Mouse (Mus musculus) MEL (cell line): ENCODE data around the gene Mtmr1.

ENCODE experiments used
- CTCF ChIP-seq, 3 experiments: IDR thresholded peaks in 2 of 3; conservative IDR thresholded peaks in 1 of 3; 2 replicates each; pipeline ENCODE4 v1.5.1; 2011 to 2012; ENCODE audit warnings: low read length in 3 of 3, low read depth in 2 of 3, mild to moderate bottlenecking in 2 of 3, improper control_type of control experiment in 1 of 3, inconsistent platforms in 1 of 3, mixed read lengths in 1 of 3, moderate library complexity in 1 of 3; ENCODE audit not compliant: control insufficient read depth in 1 of 3, insufficient read depth in 1 of 3, poor library complexity in 1 of 3, severe bottlenecking in 1 of 3
- GATA1 ChIP-seq: IDR thresholded peaks from 2 replicates; pipeline ENCODE4 v1.6.1; 2011; ENCODE audit warnings: low read depth, low read length, improper control_type of control experiment
- RAD21 ChIP-seq: IDR thresholded peaks from 2 replicates; pipeline ENCODE4 v1.6.1; 2011; ENCODE audit warnings: mild to moderate bottlenecking, low read depth, low read length, improper control_type of control experiment
- SMC3 ChIP-seq: IDR thresholded peaks from 2 replicates; pipeline ENCODE4 v1.6.1; 2011; ENCODE audit warnings: low read depth, low read length, improper control_type of control experiment
- USF1 ChIP-seq: IDR thresholded peaks from 2 replicates; pipeline ENCODE4 v1.6.1; 2014; ENCODE audit warnings: low read depth, mild to moderate bottlenecking, inconsistent platforms, low read length, improper control_type of control experiment, moderate library complexity

- no peak for TF ChIP-seq CTCF (IDR thresholded peaks at IDR 0.05 in 2 of 3, conservative IDR thresholded peaks at IDR 0.05 in 1 of 3; ENCODE audit: control insufficient read depth in 1 of 3, insufficient read depth in 1 of 3, low read depth in 2 of 3, low read length in 3 of 3, poor library complexity in 1 of 3, severe bottlenecking in 1 of 3)
- no peak for TF ChIP-seq RAD21
- TF ChIP-seq SMC3 = no peak
- no peak for TF ChIP-seq GATA1
- no peak for TF ChIP-seq USF1
Measured at GRCm38 (mm10) chrX:71365510-71365909, 950 bp downstream of the Mtmr1 start.
